Mouse (Mus musculus): ENCODE measurements around the gene Scgb3a1. TPM values are rescaled to one million over a fixed set of nuclear protein-coding genes. Genes with fewer than 3 reads are reported as not detected.

Scgb3a1 gene
- polyA plus RNA-seq, 1 experiment from 2014 or later, result not detected

DNA sequence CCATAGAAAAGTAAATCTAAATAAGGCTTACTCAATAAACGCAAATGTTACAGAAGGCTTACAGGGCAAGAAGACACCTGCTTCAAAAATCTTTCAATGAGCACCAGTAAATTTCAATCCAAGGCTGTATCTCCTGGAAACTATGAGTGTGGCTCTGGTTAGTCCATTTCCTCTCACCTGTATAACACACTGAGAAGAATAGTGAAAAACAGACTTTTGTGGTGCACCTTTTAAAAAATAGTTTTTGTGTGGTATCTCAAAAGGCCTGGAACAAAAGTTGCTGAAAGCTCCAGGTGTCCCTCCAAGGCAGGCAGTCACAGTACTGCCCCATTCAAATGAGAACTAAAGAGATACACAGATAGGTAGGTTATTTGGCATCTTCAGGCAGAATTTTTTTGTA, 35.7 kb downstream of the Scgb3a1 start:
- H3K27ac ChIP-seq, result no peak overlapping the region
- peaks cover 63% of the 10 kb centered on the region for H3K36me3 ChIP-seq
- WGBS (ENCODE audit: insufficient replicate concordance), result 90% methylated on average over 1 of the region's 1 CpGs
- H3K27me3 ChIP-seq, result no peaks in the 10 kb centered on the region
- H3K4me2 ChIP-seq, result no peak overlapping the region
- H3K4me3 ChIP-seq (replicated peaks), result no peak overlapping the region
- DNase-seq (no peak), ATAC-seq (ENCODE audit: low read depth) (no peak)
- H3K4me1 ChIP-seq (replicated peaks), result peaks cover 14% of the 10 kb centered on the region
- no peaks in the 10 kb centered on the region for H3K9me3 ChIP-seq (replicated peaks)
- H3K9ac ChIP-seq, result no peak overlapping the region

DNA sequence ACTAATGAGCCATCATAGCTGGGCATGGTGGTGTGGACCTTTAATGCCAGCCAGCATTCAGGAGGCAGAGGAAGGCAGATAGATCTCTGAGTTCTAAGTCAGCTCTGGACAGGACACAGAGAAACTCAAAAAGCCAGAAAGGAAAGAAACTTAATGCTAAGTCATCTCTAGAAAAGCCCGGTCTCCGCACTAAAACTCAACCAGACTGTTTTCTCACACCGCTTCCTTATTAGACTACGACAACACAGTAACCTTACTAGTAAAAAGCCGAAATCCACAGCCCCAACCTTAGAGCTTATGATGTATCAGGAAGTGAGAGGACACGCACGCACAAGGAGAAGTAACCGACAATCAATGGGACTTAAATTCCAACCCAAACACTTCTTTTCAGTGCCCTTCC, 38.6 kb downstream of the Scgb3a1 start:
- no peak overlapping the region for H3K4me2 ChIP-seq
- H3K9ac ChIP-seq, result no peak overlapping the region
- H3K36me3 ChIP-seq, result peaks cover 74% of the 10 kb centered on the region
- no peaks in the 10 kb centered on the region for H3K9me3 ChIP-seq (replicated peaks)
- H3K4me3 ChIP-seq (replicated peaks), result no peak overlapping the region
- DNase-seq (no peak), ATAC-seq (ENCODE audit: low read depth) (no peak)
- peaks cover 15% of the 10 kb centered on the region for H3K4me1 ChIP-seq (replicated peaks)
- no peaks in the 10 kb centered on the region for H3K27me3 ChIP-seq
- 93% methylated on average over 8 of the region's 8 CpGs for WGBS (ENCODE audit: insufficient replicate concordance)
- no peak overlapping the region for H3K27ac ChIP-seq

DNA sequence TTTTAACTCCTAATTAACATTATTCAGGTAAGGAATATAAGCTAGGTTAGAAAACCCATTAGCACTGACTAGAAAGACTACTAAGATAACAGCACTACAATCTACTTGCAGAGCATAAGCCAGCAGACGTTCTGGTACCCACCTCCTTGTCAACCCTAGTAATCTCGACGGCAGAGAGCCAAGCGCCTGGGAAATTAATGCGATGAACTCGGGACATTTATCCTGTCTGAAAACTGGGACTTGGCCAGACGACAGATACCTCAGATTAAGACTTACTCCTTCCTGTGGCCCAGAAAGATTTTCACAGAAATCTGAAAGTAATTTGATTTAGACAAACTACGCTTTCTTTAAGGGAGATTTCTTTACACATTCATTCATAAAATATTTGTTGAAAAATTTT, 41.4 kb downstream of the Scgb3a1 start:
- H3K4me3 ChIP-seq (replicated peaks), result no peak overlapping the region
- H3K4me2 ChIP-seq, result no peak overlapping the region
- peaks cover 67% of the 10 kb centered on the region for H3K36me3 ChIP-seq
- peaks cover 32% of the 10 kb centered on the region for H3K4me1 ChIP-seq (replicated peaks)
- H3K27me3 ChIP-seq, result no peaks in the 10 kb centered on the region
- H3K9me3 ChIP-seq (replicated peaks), result no peaks in the 10 kb centered on the region
- H3K9ac ChIP-seq, result no peak overlapping the region
- 69% methylated on average over 8 of the region's 8 CpGs for WGBS (ENCODE audit: insufficient replicate concordance)
- no peak overlapping the region for H3K27ac ChIP-seq
- ATAC-seq (ENCODE audit: low read depth), result no peak
- DNase-seq, result no peak

DNA sequence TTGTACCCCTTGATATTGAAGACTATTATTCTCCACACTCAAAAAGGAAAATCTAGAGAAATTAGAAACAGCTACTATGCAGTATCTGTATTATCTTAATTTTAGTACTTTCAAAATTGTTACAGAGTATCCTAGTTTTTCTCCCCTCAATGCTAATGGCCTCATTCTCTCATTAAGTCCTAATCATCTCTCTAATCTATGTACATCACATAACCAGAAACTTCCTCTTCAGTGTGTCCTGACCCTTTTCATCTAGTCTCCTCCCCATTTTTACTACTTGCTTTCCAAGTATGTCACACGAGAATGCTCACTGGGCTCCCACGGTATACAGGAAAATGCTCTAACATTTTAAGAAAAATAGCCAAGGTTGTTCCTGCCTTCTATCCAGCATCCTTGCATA, 44.4 kb downstream of the Scgb3a1 start:
- Histone ChIP-seq H3K4me2 (no peak overlapping the region), H3K4me3 (replicated peaks) (no peak overlapping the region), H3K9ac (no peak overlapping the region), H3K4me1 (replicated peaks) (peaks cover 48% of the 10 kb centered on the region), H3K27ac (no peak overlapping the region), H3K9me3 (replicated peaks) (no peaks in the 10 kb centered on the region), H3K36me3 (peaks cover 41% of the 10 kb centered on the region), H3K27me3 (no peaks in the 10 kb centered on the region)
- ATAC-seq (ENCODE audit: low read depth), result no peak
- DNase-seq, result no peak
- WGBS (ENCODE audit: insufficient replicate concordance), result 46% methylated on average over 2 of the region's 2 CpGs

DNA sequence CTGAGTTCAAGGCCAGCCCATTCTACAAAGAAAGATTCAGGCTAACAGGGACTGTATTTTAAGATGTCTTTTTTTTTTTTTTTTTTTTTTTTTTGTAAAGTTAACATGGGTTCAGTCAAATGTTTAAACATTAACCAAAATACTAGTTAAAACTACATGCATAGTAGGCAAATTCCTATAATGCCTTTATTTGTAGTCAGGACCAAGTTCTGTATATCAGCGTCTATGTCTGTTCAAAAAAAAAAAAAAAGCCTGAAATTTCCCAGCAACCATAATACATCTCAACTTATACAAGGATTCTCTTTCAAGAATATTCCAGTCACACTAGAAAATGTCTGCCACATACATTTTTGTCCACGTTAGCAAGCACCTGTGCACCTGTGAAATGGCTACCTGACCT, 47.3 kb downstream of the Scgb3a1 start:
- H3K9ac ChIP-seq, result peak overlapping the region; percentile 99

DNA sequence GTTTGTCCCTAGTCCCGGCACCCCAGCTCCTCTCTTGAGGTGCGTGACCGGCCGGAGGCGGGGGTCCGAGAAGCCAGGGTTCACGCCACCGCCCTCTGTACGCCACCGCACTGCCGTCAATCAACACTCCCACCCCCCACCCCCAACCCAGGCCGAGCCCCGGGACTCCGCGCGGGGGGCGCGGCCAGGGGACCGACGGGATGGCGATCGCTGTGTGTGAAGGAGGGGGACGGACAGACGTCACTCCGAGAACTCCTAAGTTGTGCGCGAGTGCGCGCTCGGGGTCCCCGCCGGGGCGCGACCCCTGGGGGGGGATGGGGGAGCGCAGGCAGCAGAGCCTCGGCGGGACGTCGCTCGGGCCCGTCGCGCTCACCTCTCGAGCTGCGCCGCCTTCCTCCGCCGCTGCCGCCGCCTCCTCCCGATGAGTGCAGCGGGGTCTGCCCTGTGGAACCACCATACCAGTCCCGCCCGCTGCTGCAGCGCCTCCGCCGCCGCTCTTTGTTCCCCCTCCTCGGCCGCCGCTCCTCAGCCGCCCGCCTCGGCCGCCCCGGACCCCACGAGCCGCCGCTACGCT, 48.7 kb downstream of the Scgb3a1 start:
- peaks cover 57% of the 10 kb centered on the region for H3K4me1 ChIP-seq (replicated peaks)
- ATAC-seq (ENCODE audit: low read depth) (peak; percentile 45), DNase-seq (peak; percentile 28)
- peaks cover 13% of the 10 kb centered on the region for H3K36me3 ChIP-seq
- peak overlapping the region; percentile 79 for H3K4me2 ChIP-seq
- no peaks in the 10 kb centered on the region for H3K27me3 ChIP-seq
- H3K9me3 ChIP-seq (replicated peaks), result no peaks in the 10 kb centered on the region
- H3K27ac ChIP-seq, result peak overlapping the region; percentile 96
- peak overlapping the region; percentile 99 for H3K4me3 ChIP-seq (replicated peaks)
- H3K9ac ChIP-seq, result peak overlapping the region; percentile 99
- WGBS (ENCODE audit: insufficient replicate concordance), result under 1% methylated on average over 54 of the region's 70 CpGs

More for the DNA sequence above, 47.3 kb downstream of the Scgb3a1 start:
- peaks cover 26% of the 10 kb centered on the region for H3K36me3 ChIP-seq
- peak overlapping the region; percentile 96; the same call in 1 of the 2 replicates for H3K27ac ChIP-seq
- H3K27me3 ChIP-seq, result no peaks in the 10 kb centered on the region
- H3K4me2 ChIP-seq, result peak overlapping the region; percentile 79
- DNase-seq, result no peak
- 61% methylated on average over 2 of the region's 2 CpGs for WGBS (ENCODE audit: insufficient replicate concordance)
- ATAC-seq (ENCODE audit: low read depth), result no peak
- H3K9me3 ChIP-seq (replicated peaks), result no peaks in the 10 kb centered on the region
- peaks cover 59% of the 10 kb centered on the region for H3K4me1 ChIP-seq (replicated peaks)
- H3K4me3 ChIP-seq (replicated peaks), result peak overlapping the region; percentile 99

DNA sequence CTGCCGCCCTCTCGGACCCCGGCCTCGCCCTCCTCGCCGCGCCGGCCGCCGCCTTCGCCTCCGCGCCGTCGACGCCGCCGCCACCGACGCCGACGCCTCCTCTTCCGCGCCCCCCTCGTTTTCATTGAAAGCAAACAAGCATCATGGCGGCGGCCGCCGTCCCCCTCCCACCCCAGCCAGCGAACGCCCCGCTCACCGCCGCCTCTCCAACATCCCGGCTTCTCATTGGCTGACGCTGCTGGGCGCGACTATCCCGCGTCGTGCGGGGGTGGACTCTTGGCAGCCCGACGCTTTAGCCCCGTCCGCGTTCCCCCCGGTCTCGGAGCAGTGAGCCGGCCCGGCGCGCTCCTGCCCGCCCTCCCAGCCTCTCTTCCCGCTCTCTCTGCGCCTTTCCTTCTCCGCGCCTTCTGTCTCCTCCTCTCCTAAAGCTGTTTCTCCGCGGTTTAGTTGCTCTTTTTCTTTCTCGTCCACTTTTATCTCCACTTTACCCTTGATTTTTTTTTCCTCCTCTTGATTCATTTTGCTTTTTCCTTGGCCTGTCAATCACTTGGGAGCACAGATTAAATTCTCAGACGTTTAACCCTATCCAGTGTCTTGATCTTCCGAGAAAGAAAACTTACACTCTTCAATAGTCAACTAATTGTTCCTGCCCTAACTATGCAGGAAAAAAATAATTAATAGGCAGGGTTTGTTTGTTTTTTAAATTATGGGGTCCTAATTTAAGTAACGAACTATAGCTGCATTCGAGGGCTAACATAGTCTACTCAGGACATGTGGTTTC, 49.3 kb downstream of the Scgb3a1 start, which contains the start of gene Cnot6:
Gene Cnot6, minus strand, starts transcription at position 169 of the 781 bp plus-strand sequence.
- Histone ChIP-seq H3K4me1 (replicated peaks) (peaks cover 52% of the 10 kb centered on the region), H3K4me2 (peak within 1 kb of the TSS; percentile 79), H3K27ac (peak within 1 kb of the TSS; percentile 96), H3K9me3 (replicated peaks) (no peaks in the 10 kb centered on the region), H3K9ac (peak within 1 kb of the TSS; percentile 99), H3K4me3 (replicated peaks) (peak within 1 kb of the TSS; percentile 99), H3K27me3 (no peaks in the 10 kb centered on the region), H3K36me3 (peaks cover 8% of the 10 kb centered on the region; the same call in 1 of the 2 replicates)
- peak; percentile 99 for DNase-seq
- WGBS (ENCODE audit: insufficient replicate concordance), result under 1% methylated on average over 64 of the region's 65 CpGs
- ATAC-seq (ENCODE audit: low read depth), result peak; percentile 91

DNA sequence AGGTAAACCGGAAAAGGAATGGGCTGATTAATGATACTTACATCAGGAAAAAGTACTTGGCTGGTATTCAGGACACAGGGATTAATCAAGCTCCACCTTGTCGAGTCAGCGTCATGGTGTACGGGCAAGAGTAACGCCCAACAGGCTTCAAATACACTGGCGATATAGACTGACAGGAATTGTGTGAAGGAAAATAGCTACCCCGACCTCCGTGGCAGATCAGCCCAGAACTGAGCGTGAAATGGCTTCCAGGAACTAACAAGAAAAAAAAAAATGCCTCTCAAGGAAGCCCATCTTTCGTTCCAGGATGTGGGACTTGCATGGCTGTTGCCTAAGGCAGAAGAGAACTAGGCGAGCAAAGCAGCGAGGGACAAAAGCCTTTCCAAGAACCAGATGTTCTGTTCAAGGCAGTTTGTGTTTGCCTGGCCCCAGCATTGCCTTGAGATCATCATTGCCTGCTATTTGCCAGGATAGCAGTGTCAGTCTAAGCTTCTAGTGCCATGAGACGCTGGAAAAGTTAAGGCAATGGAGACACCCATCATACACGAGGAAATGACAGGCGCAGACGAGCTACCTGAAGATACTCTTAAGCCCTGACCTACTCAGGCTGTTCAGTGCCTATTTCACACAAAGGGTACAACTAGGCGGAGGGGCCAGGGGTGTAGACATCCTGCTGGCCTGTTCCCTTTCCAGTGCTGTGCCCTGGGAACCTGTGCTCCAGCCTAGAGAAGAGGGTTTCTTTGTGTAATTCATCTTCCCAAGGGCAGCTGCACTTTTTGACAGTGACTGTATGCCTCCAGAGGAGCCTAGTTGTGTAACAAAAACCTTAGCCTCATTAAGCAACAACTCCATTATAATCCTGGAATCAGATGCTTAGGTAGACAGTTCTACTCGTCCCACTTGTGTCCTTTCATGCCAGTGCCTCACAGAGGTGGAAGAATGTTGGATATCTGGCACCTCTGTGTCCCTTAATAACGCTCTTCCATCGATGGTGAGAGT, 50.2 kb downstream of the Scgb3a1 start:
- 0 out of 2 replicates have a peak, but pooled peaks cover 5% of the 10 kb centered on the region for H3K36me3 ChIP-seq
- DNase-seq, result peak; percentile 40
- 35% methylated on average over 20 of the region's 20 CpGs for WGBS (ENCODE audit: insufficient replicate concordance)
- H3K9me3 ChIP-seq (replicated peaks), result no peaks in the 10 kb centered on the region
- peak overlapping the region; percentile 99 for H3K9ac ChIP-seq
- peak overlapping the region; percentile 88 for H3K27ac ChIP-seq
- H3K27me3 ChIP-seq, result no peaks in the 10 kb centered on the region
- peaks cover 43% of the 10 kb centered on the region for H3K4me1 ChIP-seq (replicated peaks)
- H3K4me2 ChIP-seq, result peak overlapping the region; percentile 79
- ATAC-seq (ENCODE audit: low read depth), result peak; percentile 67
- peak overlapping the region; percentile 99 for H3K4me3 ChIP-seq (replicated peaks)

Other genes starting within 250 kb of the Scgb3a1 start
- not detected in 2 replicates for gene Olfr1389, start 240.5 kb upstream of the Scgb3a1 start, polyA plus RNA-seq (2015; fragmentation: Nextera tagmentation; extraction: Ambion mirVana)
- gene Olfr1388, start 227.0 kb upstream of the Scgb3a1 start, polyA plus RNA-seq (2015; fragmentation: Nextera tagmentation; extraction: Ambion mirVana), result 0.03 and 0.08 TPM in 2 replicates
- gene Olfr1387, start 208.3 kb upstream of the Scgb3a1 start, polyA plus RNA-seq (2015; fragmentation: Nextera tagmentation; extraction: Ambion mirVana), result not detected in 2 replicates
- not detected in 2 replicates for gene Olfr1386, start 198.6 kb upstream of the Scgb3a1 start, polyA plus RNA-seq (2015; fragmentation: Nextera tagmentation; extraction: Ambion mirVana)
- gene Olfr1385, start 174.5 kb upstream of the Scgb3a1 start, polyA plus RNA-seq (2015; fragmentation: Nextera tagmentation; extraction: Ambion mirVana), result not detected in 2 replicates
- gene Olfr1384, start 156.9 kb upstream of the Scgb3a1 start, polyA plus RNA-seq (2015; fragmentation: Nextera tagmentation; extraction: Ambion mirVana), result not detected in 2 replicates
- not detected in 2 replicates for gene Olfr1383, start 144.0 kb upstream of the Scgb3a1 start, polyA plus RNA-seq (2015; fragmentation: Nextera tagmentation; extraction: Ambion mirVana)
- not detected in 2 replicates for gene Olfr1382, start 135.4 kb upstream of the Scgb3a1 start, polyA plus RNA-seq (2015; fragmentation: Nextera tagmentation; extraction: Ambion mirVana)
- gene Olfr1381, start 120.2 kb upstream of the Scgb3a1 start, polyA plus RNA-seq (2015; fragmentation: Nextera tagmentation; extraction: Ambion mirVana), result not detected in 2 replicates
- not detected in 2 replicates for gene Olfr1380, start 106.7 kb upstream of the Scgb3a1 start, polyA plus RNA-seq (2015; fragmentation: Nextera tagmentation; extraction: Ambion mirVana)
- gene Flt4, start 54.3 kb upstream of the Scgb3a1 start, polyA plus RNA-seq (2015; fragmentation: Nextera tagmentation; extraction: Ambion mirVana), result 2.4 and 2.7 TPM in 2 replicates
- 24.4 and 30.4 TPM in 2 replicates for gene Cnot6, start 49.1 kb downstream of the Scgb3a1 start, polyA plus RNA-seq (2015; fragmentation: Nextera tagmentation; extraction: Ambion mirVana)
- 1.6 and 1.8 TPM in 2 replicates for gene Gfpt2, start 130.6 kb downstream of the Scgb3a1 start, polyA plus RNA-seq (2015; fragmentation: Nextera tagmentation; extraction: Ambion mirVana)
- 21.6 and 28.3 TPM in 2 replicates for gene Mapk9, start 183.1 kb downstream of the Scgb3a1 start, polyA plus RNA-seq (2015; fragmentation: Nextera tagmentation; extraction: Ambion mirVana)
- not detected in 2 replicates for gene Rasgef1c, start 238.2 kb downstream of the Scgb3a1 start, polyA plus RNA-seq (2015; fragmentation: Nextera tagmentation; extraction: Ambion mirVana)

Data from liver, embryonic 13.5 days (tissue).